Mouse (Mus musculus): ENCODE data around the gene Znhit2.

- TF ChIP-seq CTCF (IDR thresholded peaks at IDR 0.05; ENCODE audit: extremely low read depth, insufficient read depth, low read length): no peak
- no peak for TF ChIP-seq POLR2A (IDR thresholded peaks at IDR 0.05; ENCODE audit: extremely low read depth, insufficient read depth, low read length)
Observed at GRCm38 (mm10) chr19:6035966-6036585, 24.9 kb upstream of the Znhit2 start.

Measured in cortical plate, adult 2 months (tissue).